Mouse (Mus musculus) frontal cortex, postnatal 25 days (tissue): ENCODE measurements around the gene Spata32.

Experiments
- DNase-seq, 2 experiments: peaks; one replicate each; pipeline ENCODE4 v3.0.0; 2022; ENCODE audit warnings: low spot score in 2 of 2

Spata32 gene

DNA sequence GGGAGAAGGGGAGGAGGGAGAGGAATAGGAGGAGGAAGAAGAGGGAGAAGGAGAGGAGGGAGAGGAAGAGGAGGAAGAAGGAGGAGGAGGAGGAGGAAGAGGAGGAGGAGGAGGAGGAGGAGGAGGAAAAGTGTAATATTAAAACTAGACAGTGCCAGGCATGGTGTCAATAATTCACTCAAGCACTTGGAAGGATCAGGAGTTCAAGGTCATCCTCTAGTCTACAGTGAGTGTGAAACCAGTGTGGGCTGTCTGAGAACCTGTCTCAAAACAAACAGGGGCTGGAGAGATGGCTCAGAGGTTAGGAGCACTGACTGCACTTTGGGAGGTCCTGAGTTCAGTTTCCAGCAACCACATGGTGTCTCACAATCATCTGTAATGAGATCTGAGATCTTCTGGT, 15.9 kb downstream of the Spata32 start:
- no peak for DNase-seq

DNA sequence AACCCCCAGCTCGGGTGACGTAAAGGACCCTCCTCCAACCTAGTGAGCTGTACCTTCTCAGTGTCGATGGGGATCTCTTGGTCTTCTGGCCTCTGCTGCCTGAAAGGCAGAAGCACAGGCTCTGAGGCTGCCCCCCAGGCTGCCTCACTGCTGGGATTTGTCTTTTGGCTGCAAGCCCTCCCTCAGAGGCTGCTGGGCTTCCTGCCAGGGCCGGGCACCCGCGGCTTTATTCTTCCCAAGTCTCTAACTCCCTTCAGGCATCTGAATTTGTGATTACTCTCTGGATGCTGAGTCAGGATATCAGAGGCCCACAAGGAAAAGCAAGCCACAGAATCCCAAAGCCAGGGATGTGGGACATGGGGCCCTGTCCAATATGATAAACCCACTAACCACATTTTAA, 16.6 kb downstream of the Spata32 start:
- peak; percentile 52 to 62 for DNase-seq

GRCm38 (mm10) chr11:103198911-103199803, 19.1 kb downstream of the Spata32 start:
- DNase-seq, result peak; percentile 66 to 67

- no peak for DNase-seq
These were observed 19.9 kb downstream of the Spata32 start for GRCm38 (mm10) chr11:103198339-103198738.

- DNase-seq, result no peak
These were observed 20.9 kb downstream of the Spata32 start for GRCm38 (mm10) chr11:103197340-103197739.

GRCm38 (mm10) chr11:103195656-103196055, 22.6 kb downstream of the Spata32 start:
- no peak for DNase-seq

GRCm38 (mm10) chr11:103195236-103195635, 23.0 kb downstream of the Spata32 start:
- DNase-seq, result no peak

GRCm38 (mm10) chr11:103193825-103194168, 24.4 kb downstream of the Spata32 start:
- DNase-seq, result peak in 1 of 2 experiments; percentile 18

DNA sequence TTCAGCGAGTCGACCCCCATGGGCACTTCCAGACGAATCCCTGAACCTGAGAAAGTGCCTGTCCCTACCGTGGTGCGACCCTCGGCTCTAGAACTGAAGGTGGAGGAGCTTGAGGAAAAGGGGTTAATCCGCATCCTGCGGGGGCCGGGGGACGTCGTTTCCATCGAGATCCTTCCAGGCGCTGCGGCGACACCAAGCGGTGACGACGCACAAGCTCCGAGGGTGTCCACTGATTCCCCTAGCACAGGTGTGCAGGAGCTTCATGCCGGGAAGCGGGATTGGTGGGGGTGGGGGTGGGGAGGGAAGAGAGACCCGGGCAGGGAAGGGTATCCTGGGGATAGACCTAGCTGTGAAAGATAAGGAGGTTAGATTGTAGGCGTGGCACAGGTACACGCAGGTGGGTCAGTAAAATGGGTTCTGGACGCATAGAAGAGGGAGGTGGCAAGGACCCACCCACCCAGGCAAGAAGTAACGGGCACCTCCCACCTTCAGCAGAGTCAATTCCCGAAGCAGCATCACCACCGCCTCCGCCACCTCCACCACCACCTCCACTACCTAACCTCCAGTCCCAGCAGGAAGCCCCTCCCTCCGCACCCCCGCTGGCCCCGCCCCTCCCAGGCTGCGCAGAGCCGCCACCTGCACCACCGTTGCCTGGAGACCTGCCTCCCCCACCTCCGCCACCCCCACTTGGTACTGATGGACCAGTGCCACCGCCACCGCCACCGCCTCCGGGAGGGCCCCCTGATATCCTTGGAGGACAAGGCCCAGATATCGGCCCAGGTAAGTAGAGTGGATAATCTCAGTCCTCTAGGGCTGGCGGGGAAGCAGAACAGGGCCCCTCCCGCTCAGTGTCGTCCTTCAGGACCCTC, 25.0 kb downstream of the Spata32 start:
- peak in 1 of 2 experiments; percentile 37 for DNase-seq

DNA sequence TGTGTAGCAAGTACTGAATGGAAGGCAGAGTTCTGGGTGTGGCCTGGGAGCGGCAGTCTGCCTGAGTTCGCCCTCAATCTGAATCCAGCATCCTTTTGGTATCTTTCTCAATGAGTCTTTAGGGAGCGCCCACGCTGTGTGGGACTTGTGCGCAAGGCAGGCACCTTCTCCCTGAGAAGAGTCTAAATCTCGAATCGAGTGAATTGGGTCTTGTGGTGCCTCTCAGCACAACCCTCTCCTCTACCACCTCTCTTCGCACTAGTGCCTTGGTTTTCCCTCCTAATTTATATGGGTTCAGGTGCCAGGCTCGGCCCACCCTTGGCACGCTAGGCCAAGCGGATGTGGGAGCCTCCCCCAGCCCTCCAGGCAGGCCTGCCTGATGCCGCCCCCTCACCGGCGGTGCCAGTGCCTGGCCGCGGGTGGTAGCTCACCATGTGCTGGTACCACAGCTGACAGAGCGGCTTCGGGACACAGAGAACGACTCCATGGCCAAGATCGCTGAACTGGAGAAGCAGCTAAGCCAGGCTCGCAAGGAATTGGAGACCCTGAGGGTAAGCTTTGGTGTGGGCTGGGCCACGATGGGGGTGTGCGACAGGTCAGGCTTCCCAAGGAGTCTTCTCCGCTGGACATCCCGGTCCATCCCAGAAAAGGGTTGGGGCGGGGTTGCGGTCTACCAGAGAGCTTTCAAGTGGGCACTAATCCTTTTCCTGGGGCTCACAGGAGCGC, 25.8 kb downstream of the Spata32 start:
- peak; percentile 47 to 67 for DNase-seq

DNA sequence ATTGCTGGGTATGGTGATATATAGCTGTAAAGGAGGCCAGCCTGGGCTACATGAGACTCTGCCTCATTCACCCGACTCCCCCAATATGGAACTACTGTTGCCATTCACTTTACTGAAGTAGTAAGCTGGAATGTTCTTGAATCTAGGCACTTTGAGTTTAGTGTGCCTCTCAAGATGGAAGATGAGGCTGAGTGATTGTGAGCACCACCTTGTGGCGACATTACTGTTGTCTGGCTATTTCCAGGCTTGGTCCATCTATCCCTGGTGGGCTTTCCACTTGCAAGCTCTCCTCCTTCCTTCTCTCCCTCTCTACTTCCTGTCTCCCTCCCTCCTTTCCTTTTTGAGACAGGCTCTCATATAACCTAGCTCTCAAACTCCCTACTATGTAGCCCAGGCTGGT, 33.3 kb downstream of the Spata32 start:
- no peak for DNase-seq

- DNase-seq, result no peak
These were observed 36.3 kb downstream of the Spata32 start for GRCm38 (mm10) chr11:103181911-103182310.

DNA sequence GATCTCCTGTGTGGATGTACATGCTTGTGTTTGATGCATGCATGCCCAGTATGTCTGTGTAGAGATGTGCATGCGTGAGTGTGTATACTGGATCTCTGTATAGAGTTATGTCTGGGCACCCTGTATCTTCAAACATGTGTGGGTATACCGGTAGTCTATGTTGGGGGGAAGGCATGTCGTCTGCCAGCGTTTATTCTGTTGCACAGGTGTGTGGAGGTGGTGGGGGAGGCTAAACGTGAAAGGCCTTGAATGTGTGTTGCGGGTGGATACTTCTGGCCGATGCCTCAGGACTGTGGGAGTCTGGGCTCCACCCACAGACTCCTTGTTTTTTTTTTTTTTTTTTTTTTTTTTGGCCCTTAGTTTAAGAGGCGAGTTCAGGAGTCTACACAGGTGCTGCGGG, 36.9 kb downstream of the Spata32 start:
- no peak for DNase-seq

DNA sequence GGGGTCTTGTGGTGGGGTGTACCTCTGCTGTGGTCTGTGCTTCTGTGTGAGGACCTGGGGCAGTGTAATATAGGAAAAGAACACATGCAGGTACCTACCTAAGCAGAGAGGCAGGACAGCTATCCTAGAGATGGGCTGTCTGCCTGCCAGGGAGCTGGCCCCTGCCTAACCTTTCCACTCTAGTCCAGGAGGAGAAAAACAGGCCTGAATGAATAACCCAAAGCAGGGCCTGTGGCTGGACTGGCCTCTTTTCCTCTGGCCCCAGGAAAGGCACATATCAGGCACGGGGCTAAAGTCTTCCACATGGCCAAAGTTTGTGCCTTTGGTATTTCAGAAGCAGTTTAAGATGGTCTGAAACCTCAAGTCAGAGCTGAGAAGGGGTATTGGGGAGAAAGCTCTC, 37.8 kb downstream of the Spata32 start:
- no peak for DNase-seq

DNA sequence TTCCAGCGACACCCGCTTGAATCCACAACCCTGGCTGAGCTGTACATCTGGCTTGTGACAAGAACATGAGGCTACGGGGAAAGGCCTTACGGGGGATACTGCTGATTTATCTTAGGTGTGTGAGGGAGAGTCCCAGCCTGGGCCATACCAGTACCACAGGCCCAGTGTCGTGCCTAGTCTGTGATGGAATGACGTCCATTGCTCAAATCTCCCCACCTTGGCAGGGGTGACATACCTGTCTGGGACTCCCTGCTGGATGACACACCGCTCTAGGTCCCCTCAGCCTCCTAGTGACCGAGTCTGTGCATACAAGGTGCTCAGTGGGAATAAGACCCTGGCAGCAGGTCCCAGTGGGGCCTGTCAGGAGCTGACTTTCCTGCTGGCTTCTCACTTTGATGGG, 39.5 kb downstream of the Spata32 start:
- no peak for DNase-seq

DNA sequence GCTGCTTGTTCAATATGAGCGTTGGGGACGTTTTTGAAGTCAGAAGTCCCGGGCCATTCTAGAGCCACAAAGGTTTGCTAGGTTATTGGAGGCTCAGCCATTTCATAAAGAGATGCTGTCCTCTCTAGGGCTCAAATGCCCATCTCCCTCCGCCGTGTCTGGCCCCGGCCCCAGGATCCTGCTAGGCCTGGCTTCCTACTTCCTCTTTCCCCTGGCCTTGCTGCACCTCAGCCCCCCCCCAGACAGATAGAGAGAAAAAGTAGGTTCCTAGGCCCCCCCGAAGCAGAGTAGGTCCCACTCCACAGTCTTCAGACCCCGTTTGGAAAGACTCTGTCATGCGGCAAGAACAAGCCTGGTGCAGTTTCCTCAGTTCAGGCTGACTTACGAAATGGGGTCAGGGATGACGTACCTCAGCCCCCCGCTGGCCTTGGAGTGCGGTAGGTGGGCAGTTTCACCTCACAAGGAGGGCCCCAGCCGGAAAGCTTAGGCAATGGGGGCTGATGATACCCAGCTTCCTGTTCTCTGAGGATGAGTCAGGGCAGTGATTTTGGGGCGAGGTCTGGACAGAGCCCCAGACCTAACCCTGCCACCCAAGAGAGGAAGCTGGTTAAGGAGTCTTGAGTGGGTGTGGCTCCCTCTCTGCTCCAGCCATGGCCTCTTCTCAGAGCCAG, 40.3 kb downstream of the Spata32 start:
- DNase-seq, result no peak

GRCm38 (mm10) chr11:103177216-103177615, 41.0 kb downstream of the Spata32 start:
- DNase-seq, result no peak

DNA sequence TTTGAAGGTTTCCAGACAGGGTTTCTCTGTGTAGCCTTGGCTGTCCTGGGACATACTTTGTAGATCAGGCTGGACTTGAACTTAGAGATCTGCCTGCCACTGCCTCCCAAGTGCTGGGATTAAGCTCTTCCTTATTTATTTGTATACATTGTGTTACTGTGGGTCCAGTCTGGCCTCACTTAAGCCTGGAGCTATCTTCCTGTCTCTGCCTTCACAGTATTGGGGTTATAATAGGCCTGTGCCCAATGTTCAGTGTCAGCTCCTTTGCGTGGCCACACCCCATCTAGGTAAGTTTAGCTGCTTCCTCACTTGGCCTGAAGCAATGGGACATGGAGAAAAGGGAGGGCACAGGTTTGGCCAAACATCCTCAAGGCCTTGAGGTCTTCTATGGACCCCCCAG, 41.7 kb downstream of the Spata32 start:
- no peak for DNase-seq

DNA sequence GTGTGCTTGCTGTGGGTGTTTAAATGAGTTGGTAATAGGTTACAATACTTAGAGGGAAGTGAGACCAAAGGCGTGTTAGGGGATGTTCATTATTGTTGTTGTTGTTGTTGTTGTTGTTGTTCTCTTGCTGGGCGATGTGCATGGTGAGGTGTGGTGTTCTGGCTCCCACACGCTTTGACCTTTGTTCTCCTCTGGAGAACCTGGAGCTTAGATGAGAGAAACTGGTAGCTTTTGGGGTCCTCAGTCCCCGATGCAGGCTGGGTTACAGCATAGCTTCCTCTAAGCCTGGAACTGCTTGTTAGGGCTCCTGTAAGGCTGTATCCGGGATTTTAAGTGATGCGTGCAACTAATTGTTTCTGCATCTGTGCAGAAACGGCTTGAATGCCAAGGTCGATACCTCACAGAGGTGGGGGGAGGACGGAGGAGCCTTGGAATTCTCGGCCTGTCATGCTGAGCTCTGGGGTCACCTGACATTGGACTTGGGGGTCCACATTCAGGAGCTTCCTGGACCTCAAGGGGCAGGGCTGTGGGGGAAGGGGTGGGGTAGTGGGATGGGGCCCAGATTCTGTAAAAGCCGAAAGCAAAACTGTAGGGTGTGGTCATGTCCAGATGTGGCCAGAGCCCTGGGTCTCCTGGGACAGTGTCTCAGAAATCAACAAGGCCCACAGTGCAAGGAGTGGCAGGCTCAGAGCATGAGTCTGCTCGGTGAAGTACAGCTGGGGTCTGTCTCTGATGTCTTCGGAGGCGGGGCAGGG, 42.4 kb downstream of the Spata32 start:
- DNase-seq, result no peak

DNA sequence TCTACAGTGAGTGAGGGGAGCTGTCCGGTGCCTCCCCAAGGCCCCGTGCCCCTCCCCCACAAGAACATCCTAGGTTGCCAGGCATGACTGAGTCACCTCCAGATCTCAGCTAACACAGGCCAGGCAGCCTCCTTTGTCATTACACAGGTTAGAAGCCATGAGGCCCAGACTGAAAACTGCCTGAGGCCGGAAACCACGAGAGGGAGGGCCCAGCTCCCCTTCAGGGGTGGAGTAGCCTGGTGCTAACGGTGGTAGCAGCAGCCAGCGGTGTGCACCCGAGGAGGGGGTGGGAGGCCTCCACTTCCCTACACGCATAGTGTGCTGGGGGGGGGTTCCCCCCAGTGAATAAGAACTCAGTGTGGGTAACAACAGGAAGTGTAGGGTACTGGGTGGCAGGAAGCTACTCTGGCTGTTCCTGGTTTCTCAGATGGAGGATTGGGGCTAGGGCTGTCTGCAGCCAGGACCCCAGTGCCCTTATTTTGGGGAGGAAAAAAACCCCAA, 43.3 kb downstream of the Spata32 start:
- DNase-seq, result no peak

DNA sequence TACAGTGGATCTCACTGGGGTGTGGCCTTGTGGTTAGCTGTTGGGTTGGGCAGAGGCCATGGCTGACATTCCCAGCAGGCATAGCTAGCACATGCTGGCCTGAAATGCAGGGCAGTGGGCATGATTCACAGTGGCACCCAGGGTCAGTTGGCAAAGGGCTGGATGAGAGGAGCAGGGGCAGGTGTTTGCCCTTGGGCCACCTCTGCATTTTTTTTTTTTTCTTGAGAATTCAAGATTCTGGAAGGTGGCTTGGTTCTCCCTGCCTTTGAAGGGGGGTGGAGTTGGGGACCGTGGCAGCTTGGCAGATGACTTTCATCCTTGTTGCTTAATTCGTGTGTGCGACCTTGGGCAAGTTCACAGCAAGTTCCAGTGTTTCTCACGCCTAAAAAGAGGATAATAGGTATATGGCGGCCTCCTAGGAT, 43.8 kb downstream of the Spata32 start:
- DNase-seq, result no peak
